Mouse (Mus musculus): ENCODE data around the gene Tex37.

- TF ChIP-seq CTCF (IDR thresholded peaks at IDR 0.05; ENCODE audit: low read depth) (no peak), EP300 (IDR thresholded peaks at IDR 0.05; ENCODE audit: low read depth) (no peak)
Observed at GRCm38 (mm10) chr6:70871511-70871980, 47.2 kb downstream of the Tex37 start.

Data from liver, embryonic 14.5 days (tissue).